Mouse (Mus musculus): ENCODE measurements at regions not wholly inside any gene's neighbourhood (a gene's known extent, or its start where the extent isn't known, plus 50 kb on each side); places are given as distances from the start of the nearest gene placed in this dataset.

DNA sequence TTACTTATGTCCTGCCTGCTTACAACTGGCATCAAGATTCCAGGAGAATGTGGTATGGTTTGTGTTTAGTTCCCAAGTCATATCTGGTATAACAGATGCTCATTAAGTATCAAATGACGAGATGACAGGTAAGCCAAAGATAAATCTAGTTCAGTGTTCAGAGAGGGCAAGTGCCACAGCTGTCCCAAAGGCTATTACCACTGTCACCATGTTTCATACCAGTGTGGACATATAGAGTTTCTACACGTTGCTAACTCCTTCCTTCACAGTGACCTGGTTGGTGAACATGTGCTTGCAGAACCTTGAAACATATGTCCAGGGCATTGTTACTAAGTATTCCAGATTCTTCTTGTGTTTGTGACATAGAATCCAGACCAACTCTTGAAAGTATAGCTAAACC, 438.1 kb upstream of the Gm9747 start:
- H3K4me2 ChIP-seq (ENCODE audit: low read depth, severe bottlenecking), result no peak overlapping the region
- H3K9ac ChIP-seq (ENCODE audit: low read length), result no peak overlapping the region
- ATAC-seq (ENCODE audit: insufficient number of reproducible peaks, low FRiP score, low TSS enrichment, low read depth) (no peak), DNase-seq (ENCODE audit: low spot score) (no peak)
- 50% methylated on average over 2 of the region's 2 CpGs for WGBS
- no peaks in the 10 kb centered on the region for H3K36me3 ChIP-seq (ENCODE audit: control insufficient read depth, insufficient read depth, low read length)
- H3K27me3 ChIP-seq (ENCODE audit: control insufficient read depth, insufficient read depth, low read length), result no peaks in the 10 kb centered on the region
- H3K27ac ChIP-seq (replicated peaks; ENCODE audit: low read depth, low read length), result no peak overlapping the region
- no peaks in the 10 kb centered on the region for H3K9me3 ChIP-seq (ENCODE audit: control insufficient read depth, low read length)
- H3K4me3 ChIP-seq (ENCODE audit: low read depth, low read length), result no peak overlapping the region
- no peaks in the 10 kb centered on the region for H3K4me1 ChIP-seq (ENCODE audit: control insufficient read depth, insufficient read depth, low read length)

GRCm38 (mm10) chr1:81795399-81795798, 437.5 kb upstream of the Gm9747 start:
- H3K9ac ChIP-seq (ENCODE audit: low read length), result no peak overlapping the region
- H3K4me2 ChIP-seq (ENCODE audit: low read depth, severe bottlenecking), result no peak overlapping the region
- no peaks in the 10 kb centered on the region for H3K36me3 ChIP-seq (ENCODE audit: control insufficient read depth, insufficient read depth, low read length)
- no peak overlapping the region for H3K4me3 ChIP-seq (ENCODE audit: low read depth, low read length)
- no peak for ATAC-seq (ENCODE audit: insufficient number of reproducible peaks, low FRiP score, low TSS enrichment, low read depth)
- H3K9me3 ChIP-seq (ENCODE audit: control insufficient read depth, low read length), result no peaks in the 10 kb centered on the region
- DNase-seq (ENCODE audit: low spot score), result no peak
- H3K27me3 ChIP-seq (ENCODE audit: control insufficient read depth, insufficient read depth, low read length), result no peaks in the 10 kb centered on the region
- WGBS, result 84% methylated on average over 1 of the region's 1 CpGs
- H3K27ac ChIP-seq (replicated peaks; ENCODE audit: low read depth, low read length), result no peak overlapping the region
- H3K4me1 ChIP-seq (ENCODE audit: control insufficient read depth, insufficient read depth, low read length), result no peaks in the 10 kb centered on the region

DNA sequence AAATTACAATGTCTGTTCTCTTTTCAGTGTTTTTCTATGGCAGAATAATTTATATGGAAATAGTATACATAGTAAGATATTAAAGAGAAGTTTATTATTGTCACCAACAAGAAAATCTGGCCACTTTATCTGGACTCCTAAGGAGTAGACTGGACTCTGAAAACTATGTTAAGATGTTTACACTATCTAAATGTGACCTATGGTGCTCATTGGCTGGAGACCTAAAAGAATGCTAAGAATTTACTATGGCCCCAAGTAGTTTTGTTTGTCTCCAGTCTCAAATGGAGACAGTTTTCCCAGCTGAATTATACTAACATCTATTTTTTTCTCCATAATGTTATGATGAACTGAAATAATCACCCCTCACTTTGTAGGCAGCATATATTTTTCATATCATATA, 421.3 kb upstream of the Gm9747 start:
- H3K9me3 ChIP-seq (ENCODE audit: control insufficient read depth, low read length), result no peaks in the 10 kb centered on the region
- no peak for DNase-seq (ENCODE audit: low spot score)
- H3K27ac ChIP-seq (replicated peaks; ENCODE audit: low read depth, low read length), result no peak overlapping the region
- no peak overlapping the region for H3K9ac ChIP-seq (ENCODE audit: low read length)
- no peaks in the 10 kb centered on the region for H3K4me1 ChIP-seq (ENCODE audit: control insufficient read depth, insufficient read depth, low read length)
- no peak for ATAC-seq (ENCODE audit: insufficient number of reproducible peaks, low FRiP score, low TSS enrichment, low read depth)
- H3K27me3 ChIP-seq (ENCODE audit: control insufficient read depth, insufficient read depth, low read length), result no peaks in the 10 kb centered on the region
- no peak overlapping the region for H3K4me2 ChIP-seq (ENCODE audit: low read depth, severe bottlenecking)
- no peaks in the 10 kb centered on the region for H3K36me3 ChIP-seq (ENCODE audit: control insufficient read depth, insufficient read depth, low read length)
- H3K4me3 ChIP-seq (ENCODE audit: low read depth, low read length), result no peak overlapping the region

GRCm38 (mm10) chr1:81818884-81819283, 414.0 kb upstream of the Gm9747 start:
- Histone ChIP-seq H3K4me1 (ENCODE audit: control insufficient read depth, insufficient read depth, low read length) (no peaks in the 10 kb centered on the region), H3K9me3 (ENCODE audit: control insufficient read depth, low read length) (no peaks in the 10 kb centered on the region), H3K9ac (ENCODE audit: low read length) (no peak overlapping the region), H3K36me3 (ENCODE audit: control insufficient read depth, insufficient read depth, low read length) (no peaks in the 10 kb centered on the region), H3K4me3 (ENCODE audit: low read depth, low read length) (no peak overlapping the region), H3K27ac (replicated peaks; ENCODE audit: low read depth, low read length) (no peak overlapping the region), H3K4me2 (ENCODE audit: low read depth, severe bottlenecking) (no peak overlapping the region), H3K27me3 (ENCODE audit: control insufficient read depth, insufficient read depth, low read length) (no peaks in the 10 kb centered on the region)
- no peak for ATAC-seq (ENCODE audit: insufficient number of reproducible peaks, low FRiP score, low TSS enrichment, low read depth)
- DNase-seq (ENCODE audit: low spot score), result no peak

- WGBS, result 95% methylated on average over 3 of the region's 3 CpGs
- no peak overlapping the region for H3K27ac ChIP-seq (replicated peaks; ENCODE audit: low read depth, low read length)
- no peaks in the 10 kb centered on the region for H3K27me3 ChIP-seq (ENCODE audit: control insufficient read depth, insufficient read depth, low read length)
- ATAC-seq (ENCODE audit: insufficient number of reproducible peaks, low FRiP score, low TSS enrichment, low read depth) (no peak), DNase-seq (ENCODE audit: low spot score) (no peak)
- H3K4me3 ChIP-seq (ENCODE audit: low read depth, low read length), result no peak overlapping the region
- no peaks in the 10 kb centered on the region for H3K4me1 ChIP-seq (ENCODE audit: control insufficient read depth, insufficient read depth, low read length)
- no peaks in the 10 kb centered on the region for H3K9me3 ChIP-seq (ENCODE audit: control insufficient read depth, low read length)
- no peak overlapping the region for H3K4me2 ChIP-seq (ENCODE audit: low read depth, severe bottlenecking)
- H3K9ac ChIP-seq (ENCODE audit: low read length), result no peak overlapping the region
- H3K36me3 ChIP-seq (ENCODE audit: control insufficient read depth, insufficient read depth, low read length), result no peaks in the 10 kb centered on the region
Observed at GRCm38 (mm10) chr1:81841966-81842365, 390.9 kb upstream of the Gm9747 start.

DNA sequence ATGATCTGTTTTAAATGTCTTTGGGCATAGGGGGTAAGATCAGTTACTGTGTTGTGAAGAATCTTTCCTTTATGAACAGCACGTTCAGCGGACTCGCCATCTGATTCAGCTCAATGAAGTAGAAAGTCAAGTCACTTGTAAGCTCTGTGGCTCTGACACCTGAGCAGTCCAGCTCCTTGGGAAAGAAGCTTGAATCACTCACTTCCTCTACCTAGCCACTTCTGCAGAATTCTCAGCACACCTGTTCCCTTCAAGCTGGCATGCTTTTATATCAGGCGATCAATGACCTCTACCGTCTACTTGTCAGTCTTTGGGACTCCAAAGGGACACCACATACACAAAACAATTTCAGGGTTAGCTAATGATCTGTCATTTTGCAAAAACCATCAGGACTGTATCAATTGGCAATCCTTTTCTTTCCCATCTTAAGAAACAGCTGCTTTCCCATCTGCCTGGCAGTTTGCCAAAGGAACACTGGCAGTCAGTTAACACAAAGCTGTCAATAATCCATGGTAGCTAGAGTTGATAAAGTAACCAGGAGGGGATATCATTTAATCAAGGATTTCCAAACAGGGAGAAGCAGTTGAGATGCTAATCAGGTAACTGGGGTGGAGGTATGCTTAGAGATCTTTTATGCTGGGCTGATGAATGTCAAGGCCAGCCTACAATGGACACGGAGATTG, 382.3 kb upstream of the Gm9747 start:
- no peaks in the 10 kb centered on the region for H3K9me3 ChIP-seq (ENCODE audit: control insufficient read depth, low read length)
- WGBS, result 89% methylated on average over 6 of the region's 6 CpGs

DNA sequence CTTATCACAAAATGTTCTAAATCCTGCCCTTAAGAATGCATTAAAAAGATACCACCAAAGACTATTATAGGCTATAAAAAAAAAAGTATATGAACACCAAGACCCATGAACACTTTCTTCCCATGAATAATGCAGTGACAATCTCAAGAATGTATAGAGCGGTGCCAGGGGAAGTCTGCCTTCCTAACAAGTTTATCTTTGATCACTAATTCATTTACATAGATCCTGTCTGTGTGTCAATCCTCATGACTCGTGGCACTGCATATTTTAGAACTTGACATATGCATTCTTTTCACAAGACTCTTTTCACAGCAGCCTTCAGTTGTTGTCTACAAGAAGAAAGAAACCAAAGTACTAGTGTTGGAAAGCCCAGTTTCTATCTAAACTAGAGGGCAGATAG, 373.4 kb upstream of the Gm9747 start:
- no peaks in the 10 kb centered on the region for H3K36me3 ChIP-seq (ENCODE audit: control insufficient read depth, insufficient read depth, low read length)
- no peak for DNase-seq (ENCODE audit: low spot score)
- H3K27ac ChIP-seq (replicated peaks; ENCODE audit: low read depth, low read length), result no peak overlapping the region
- no peaks in the 10 kb centered on the region for H3K4me1 ChIP-seq (ENCODE audit: control insufficient read depth, insufficient read depth, low read length)
- no peak overlapping the region for H3K9ac ChIP-seq (ENCODE audit: low read length)
- H3K4me3 ChIP-seq (ENCODE audit: low read depth, low read length), result no peak overlapping the region
- no peak overlapping the region for H3K4me2 ChIP-seq (ENCODE audit: low read depth, severe bottlenecking)
- ATAC-seq (ENCODE audit: insufficient number of reproducible peaks, low FRiP score, low TSS enrichment, low read depth), result no peak
- H3K9me3 ChIP-seq (ENCODE audit: control insufficient read depth, low read length), result no peaks in the 10 kb centered on the region
- H3K27me3 ChIP-seq (ENCODE audit: control insufficient read depth, insufficient read depth, low read length), result no peaks in the 10 kb centered on the region
- WGBS, result 81% methylated on average over 2 of the region's 2 CpGs

More for the DNA sequence above, 382.3 kb upstream of the Gm9747 start:
- no peak overlapping the region for H3K9ac ChIP-seq (ENCODE audit: low read length)
- H3K4me3 ChIP-seq (ENCODE audit: low read depth, low read length), result no peak overlapping the region
- H3K27me3 ChIP-seq (ENCODE audit: control insufficient read depth, insufficient read depth, low read length), result no peaks in the 10 kb centered on the region
- no peaks in the 10 kb centered on the region for H3K36me3 ChIP-seq (ENCODE audit: control insufficient read depth, insufficient read depth, low read length)
- ATAC-seq (ENCODE audit: insufficient number of reproducible peaks, low FRiP score, low TSS enrichment, low read depth) (no peak), DNase-seq (ENCODE audit: low spot score) (no peak)
- H3K27ac ChIP-seq (replicated peaks; ENCODE audit: low read depth, low read length), result no peak overlapping the region
- no peak overlapping the region for H3K4me2 ChIP-seq (ENCODE audit: low read depth, severe bottlenecking)
- no peaks in the 10 kb centered on the region for H3K4me1 ChIP-seq (ENCODE audit: control insufficient read depth, insufficient read depth, low read length)

GRCm38 (mm10) chr1:81864571-81864970, 368.3 kb upstream of the Gm9747 start:
- ATAC-seq (ENCODE audit: insufficient number of reproducible peaks, low FRiP score, low TSS enrichment, low read depth) (no peak), DNase-seq (ENCODE audit: low spot score) (no peak)
- Histone ChIP-seq H3K9me3 (ENCODE audit: control insufficient read depth, low read length) (no peaks in the 10 kb centered on the region), H3K9ac (ENCODE audit: low read length) (no peak overlapping the region), H3K27me3 (ENCODE audit: control insufficient read depth, insufficient read depth, low read length) (no peaks in the 10 kb centered on the region), H3K27ac (replicated peaks; ENCODE audit: low read depth, low read length) (no peak overlapping the region), H3K4me1 (ENCODE audit: control insufficient read depth, insufficient read depth, low read length) (no peaks in the 10 kb centered on the region), H3K4me3 (ENCODE audit: low read depth, low read length) (no peak overlapping the region), H3K36me3 (ENCODE audit: control insufficient read depth, insufficient read depth, low read length) (no peaks in the 10 kb centered on the region), H3K4me2 (ENCODE audit: low read depth, severe bottlenecking) (no peak overlapping the region)
- 84% methylated on average over 3 of the region's 3 CpGs for WGBS

DNA sequence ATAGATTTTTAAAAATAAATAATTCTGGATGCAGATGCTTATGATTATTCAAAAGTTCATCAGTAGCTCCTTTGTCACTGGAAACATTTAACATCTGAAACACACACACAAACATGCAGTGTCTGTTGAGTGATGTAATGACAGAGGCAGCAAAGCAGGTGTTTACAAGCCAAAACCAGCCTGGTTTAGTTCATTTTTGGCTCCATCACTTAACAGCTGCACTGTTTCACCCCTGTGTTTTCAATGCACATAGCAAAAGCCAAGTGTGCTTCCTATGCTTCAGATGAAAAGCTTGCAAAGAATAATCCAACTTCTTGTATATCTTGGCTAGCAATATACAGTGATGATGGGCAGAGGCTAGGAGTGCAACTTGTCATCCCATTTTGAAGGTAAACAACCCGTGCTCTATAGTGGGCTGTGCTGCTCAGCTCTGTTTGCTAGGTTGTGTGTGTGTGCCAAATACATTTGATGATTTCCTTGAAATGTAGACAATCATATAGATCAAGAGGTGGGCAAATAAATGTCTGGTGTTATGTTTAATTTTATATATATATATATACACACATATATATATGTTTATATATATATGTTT, 345.9 kb upstream of the Gm9747 start:
- no peaks in the 10 kb centered on the region for H3K4me1 ChIP-seq (ENCODE audit: control insufficient read depth, insufficient read depth, low read length)
- H3K36me3 ChIP-seq (ENCODE audit: control insufficient read depth, insufficient read depth, low read length), result no peaks in the 10 kb centered on the region
- H3K9me3 ChIP-seq (ENCODE audit: control insufficient read depth, low read length), result no peaks in the 10 kb centered on the region
- ATAC-seq (ENCODE audit: insufficient number of reproducible peaks, low FRiP score, low TSS enrichment, low read depth) (no peak), DNase-seq (ENCODE audit: low spot score) (no peak)
- H3K4me3 ChIP-seq (ENCODE audit: low read depth, low read length), result no peak overlapping the region
- H3K4me2 ChIP-seq (ENCODE audit: low read depth, severe bottlenecking), result no peak overlapping the region
- no peak overlapping the region for H3K27ac ChIP-seq (replicated peaks; ENCODE audit: low read depth, low read length)
- no peaks in the 10 kb centered on the region for H3K27me3 ChIP-seq (ENCODE audit: control insufficient read depth, insufficient read depth, low read length)
- 86% methylated on average over 1 of the region's 1 CpGs for WGBS
- H3K9ac ChIP-seq (ENCODE audit: low read length), result no peak overlapping the region
